Mouse (Mus musculus): ENCODE results near the gene Abca6. TPM values are rescaled to one million over a fixed set of nuclear protein-coding genes. Genes with fewer than 3 reads are reported as not detected.

The Abca6 gene
- polyA plus RNA-seq, 1 experiment from 2014 or later, result 2.7 TPM

GRCm38 (mm10) chr11:110267232-110267631 is 15.7 kb upstream of the Abca6 start:
- H3K27me3 ChIP-seq, result no peaks in the 10 kb centered on the region
- no peak for ATAC-seq (ENCODE audit: low read depth)
- 64% methylated on average over 6 of the region's 6 CpGs for WGBS (ENCODE audit: insufficient replicate concordance)

GRCm38 (mm10) chr11:110266757-110267156 is 15.2 kb upstream of the Abca6 start:
- Histone ChIP-seq H3K27ac (no peak overlapping the region), H3K4me1 (replicated peaks) (no peaks in the 10 kb centered on the region), H3K4me2 (no peak overlapping the region), H3K36me3 (no peaks in the 10 kb centered on the region), H3K9me3 (replicated peaks) (no peaks in the 10 kb centered on the region), H3K9ac (no peak overlapping the region), H3K27me3 (no peaks in the 10 kb centered on the region), H3K4me3 (replicated peaks) (no peak overlapping the region)
- no peak for ATAC-seq (ENCODE audit: low read depth)
- no peak for DNase-seq
- WGBS (ENCODE audit: insufficient replicate concordance), result 78% methylated on average over 11 of the region's 11 CpGs

More at GRCm38 (mm10) chr11:110267232-110267631, 15.7 kb upstream of the Abca6 start:
- no peaks in the 10 kb centered on the region for H3K9me3 ChIP-seq (replicated peaks)
- H3K36me3 ChIP-seq, result no peaks in the 10 kb centered on the region
- DNase-seq, result no peak
- no peak overlapping the region for H3K9ac ChIP-seq
- no peak overlapping the region for H3K27ac ChIP-seq
- H3K4me2 ChIP-seq, result no peak overlapping the region
- no peak overlapping the region for H3K4me3 ChIP-seq (replicated peaks)
- no peaks in the 10 kb centered on the region for H3K4me1 ChIP-seq (replicated peaks)

- WGBS (ENCODE audit: insufficient replicate concordance), result 51% methylated on average over 3 of the region's 3 CpGs
- Histone ChIP-seq H3K27me3 (no peaks in the 10 kb centered on the region), H3K36me3 (no peaks in the 10 kb centered on the region), H3K27ac (no peak overlapping the region), H3K4me3 (replicated peaks) (no peak overlapping the region), H3K4me1 (replicated peaks) (no peaks in the 10 kb centered on the region), H3K9ac (no peak overlapping the region), H3K9me3 (replicated peaks) (no peaks in the 10 kb centered on the region), H3K4me2 (no peak overlapping the region)
- no peak for ATAC-seq (ENCODE audit: low read depth)
- DNase-seq, result no peak
Observed at GRCm38 (mm10) chr11:110261867-110262266, 10.3 kb upstream of the Abca6 start.

GRCm38 (mm10) chr11:110257911-110258310 is 6.3 kb upstream of the Abca6 start:
- DNase-seq, result no peak
- 25% methylated on average over 4 of the region's 4 CpGs for WGBS (ENCODE audit: insufficient replicate concordance)

GRCm38 (mm10) chr11:110257061-110257460 is 5.5 kb upstream of the Abca6 start:
- Histone ChIP-seq H3K4me2 (no peak overlapping the region), H3K27me3 (no peaks in the 10 kb centered on the region), H3K4me1 (replicated peaks) (no peaks in the 10 kb centered on the region), H3K36me3 (no peaks in the 10 kb centered on the region), H3K9ac (no peak overlapping the region), H3K27ac (no peak overlapping the region), H3K9me3 (replicated peaks) (no peaks in the 10 kb centered on the region), H3K4me3 (replicated peaks) (no peak overlapping the region)
- ATAC-seq (ENCODE audit: low read depth) (no peak), DNase-seq (no peak)
- 70% methylated on average over 4 of the region's 4 CpGs for WGBS (ENCODE audit: insufficient replicate concordance)

More at GRCm38 (mm10) chr11:110257911-110258310, 6.3 kb upstream of the Abca6 start:
- ATAC-seq (ENCODE audit: low read depth), result no peak
- H3K9me3 ChIP-seq (replicated peaks), result no peaks in the 10 kb centered on the region
- H3K36me3 ChIP-seq, result no peaks in the 10 kb centered on the region
- no peaks in the 10 kb centered on the region for H3K27me3 ChIP-seq
- H3K9ac ChIP-seq, result no peak overlapping the region
- no peaks in the 10 kb centered on the region for H3K4me1 ChIP-seq (replicated peaks)
- no peak overlapping the region for H3K4me2 ChIP-seq
- H3K4me3 ChIP-seq (replicated peaks), result no peak overlapping the region
- H3K27ac ChIP-seq, result no peak overlapping the region

GRCm38 (mm10) chr11:110252256-110252655 is 680 bp upstream of the Abca6 start:
- Histone ChIP-seq H3K4me2 (no peak overlapping the region), H3K27me3 (no peaks in the 10 kb centered on the region), H3K9me3 (replicated peaks) (no peaks in the 10 kb centered on the region), H3K4me1 (replicated peaks) (no peaks in the 10 kb centered on the region), H3K9ac (no peak overlapping the region), H3K36me3 (no peaks in the 10 kb centered on the region), H3K27ac (no peak overlapping the region), H3K4me3 (replicated peaks) (no peak overlapping the region)
- 47% methylated on average over 3 of the region's 3 CpGs for WGBS (ENCODE audit: insufficient replicate concordance)
- ATAC-seq (ENCODE audit: low read depth), result no peak; the same call in 1 of the 2 replicates
- no peak for DNase-seq

GRCm38 (mm10) chr11:110244730-110245129 is 6.8 kb downstream of the Abca6 start:
- Histone ChIP-seq H3K4me2 (no peak overlapping the region), H3K36me3 (no peaks in the 10 kb centered on the region), H3K27ac (no peak overlapping the region), H3K9me3 (replicated peaks) (no peaks in the 10 kb centered on the region), H3K27me3 (no peaks in the 10 kb centered on the region), H3K4me1 (replicated peaks) (no peaks in the 10 kb centered on the region), H3K4me3 (replicated peaks) (no peak overlapping the region), H3K9ac (no peak overlapping the region)
- no peak for ATAC-seq (ENCODE audit: low read depth)
- 76% methylated on average over 10 of the region's 10 CpGs for WGBS (ENCODE audit: insufficient replicate concordance)
- DNase-seq, result no peak

- Histone ChIP-seq H3K27ac (no peak overlapping the region), H3K4me1 (replicated peaks) (no peaks in the 10 kb centered on the region), H3K9me3 (replicated peaks) (no peaks in the 10 kb centered on the region), H3K9ac (no peak overlapping the region), H3K27me3 (no peaks in the 10 kb centered on the region), H3K36me3 (no peaks in the 10 kb centered on the region), H3K4me3 (replicated peaks) (no peak overlapping the region), H3K4me2 (no peak overlapping the region)
- 55% methylated on average over 2 of the region's 2 CpGs for WGBS (ENCODE audit: insufficient replicate concordance)
- ATAC-seq (ENCODE audit: low read depth) (no peak), DNase-seq (no peak)
Observed at GRCm38 (mm10) chr11:110237466-110237865, 14.1 kb downstream of the Abca6 start.

- Histone ChIP-seq H3K36me3 (no peaks in the 10 kb centered on the region), H3K27me3 (no peaks in the 10 kb centered on the region), H3K4me3 (replicated peaks) (no peak overlapping the region), H3K4me1 (replicated peaks) (no peaks in the 10 kb centered on the region), H3K27ac (no peak overlapping the region), H3K9me3 (replicated peaks) (no peaks in the 10 kb centered on the region), H3K4me2 (no peak overlapping the region), H3K9ac (no peak overlapping the region)
- DNase-seq (no peak), ATAC-seq (ENCODE audit: low read depth) (no peak)
Observed at GRCm38 (mm10) chr11:110232975-110233374, 18.6 kb downstream of the Abca6 start.

GRCm38 (mm10) chr11:110217118-110217517 is 34.5 kb downstream of the Abca6 start:
- Histone ChIP-seq H3K36me3 (no peaks in the 10 kb centered on the region), H3K27me3 (no peaks in the 10 kb centered on the region), H3K9me3 (replicated peaks) (no peaks in the 10 kb centered on the region), H3K9ac (no peak overlapping the region), H3K4me3 (replicated peaks) (no peak overlapping the region), H3K27ac (no peak overlapping the region), H3K4me1 (replicated peaks) (no peaks in the 10 kb centered on the region), H3K4me2 (no peak overlapping the region)
- no peak for DNase-seq
- ATAC-seq (ENCODE audit: low read depth), result no peak

GRCm38 (mm10) chr11:110203930-110204329 is 47.6 kb downstream of the Abca6 start:
- WGBS (ENCODE audit: insufficient replicate concordance), result 75% methylated on average over 5 of the region's 5 CpGs

GRCm38 (mm10) chr11:110198882-110199281 is 52.7 kb downstream of the Abca6 start:
- no peaks in the 10 kb centered on the region for H3K27me3 ChIP-seq
- no peak for ATAC-seq (ENCODE audit: low read depth)
- no peak for DNase-seq
- WGBS (ENCODE audit: insufficient replicate concordance), result 65% methylated on average over 3 of the region's 3 CpGs
- no peaks in the 10 kb centered on the region for H3K36me3 ChIP-seq
- H3K9me3 ChIP-seq (replicated peaks), result no peaks in the 10 kb centered on the region
- no peak overlapping the region for H3K9ac ChIP-seq
- H3K4me1 ChIP-seq (replicated peaks), result no peaks in the 10 kb centered on the region
- H3K27ac ChIP-seq, result no peak overlapping the region
- no peak overlapping the region for H3K4me2 ChIP-seq
- no peak overlapping the region for H3K4me3 ChIP-seq (replicated peaks)

More at GRCm38 (mm10) chr11:110203930-110204329, 47.6 kb downstream of the Abca6 start:
- Histone ChIP-seq H3K4me3 (replicated peaks) (no peak overlapping the region), H3K9me3 (replicated peaks) (no peaks in the 10 kb centered on the region), H3K4me2 (no peak overlapping the region), H3K27ac (no peak overlapping the region), H3K4me1 (replicated peaks) (no peaks in the 10 kb centered on the region), H3K9ac (no peak overlapping the region), H3K36me3 (no peaks in the 10 kb centered on the region), H3K27me3 (no peaks in the 10 kb centered on the region)
- DNase-seq (no peak), ATAC-seq (ENCODE audit: low read depth) (no peak)

All from liver, embryonic 13.5 days (tissue).